Mouse (Mus musculus) bone marrow, adult 2 months (tissue): ENCODE measurements around the gene Ms4a10. TPM values are rescaled to one million over a fixed set of nuclear protein-coding genes. Genes with fewer than 3 reads are reported as not detected.

Experiments used
- H3K27ac ChIP-seq: fragments of 200-500 bp; 2 replicates; pipeline ENCODE4 v1.5.1; 2012; ENCODE audit warnings: low read depth, mild to moderate bottlenecking, control low read depth, inconsistent platforms, low read length; ENCODE audit not compliant: control insufficient read depth, poor library complexity, insufficient read depth
- H3K4me1 ChIP-seq: fragments of 200-500 bp; 2 replicates; pipeline ENCODE4 v1.6.1; 2011; ENCODE audit warnings: low read length; ENCODE audit not compliant: control insufficient read depth, insufficient read depth
- H3K4me3 ChIP-seq: fragments of 200-500 bp; replicated peaks from 2 replicates; pipeline ENCODE3; 2011; ENCODE audit warnings: mild to moderate bottlenecking, low read depth, low read length, control low read depth; ENCODE audit not compliant: control insufficient read depth
- CTCF ChIP-seq: fragments of 200-500 bp; IDR thresholded peaks from 2 replicates; pipeline ENCODE4 v1.5.1; 2011; ENCODE audit warnings: low read length, control low read depth; ENCODE audit not compliant: control insufficient read depth, insufficient read depth
- POLR2A ChIP-seq: fragments of 200-500 bp; IDR thresholded peaks from 2 replicates; pipeline ENCODE4 v1.6.1; 2011; ENCODE audit warnings: low read depth, mild to moderate bottlenecking, control low read depth, low read length, borderline replicate concordance; ENCODE audit not compliant: control insufficient read depth
- WGBS: fragments of 180-500 bp; shearing (Covaris S2); methylation state at CpG from one replicate; pipeline ENCODE4 v1.1.7; 2018; 5-methylcytosine and 5-hydroxymethylcytosine counted together
- polyA plus RNA-seq: library from polyadenylated mRNA; stranded (reverse); fragments of >200 nt; gene quantifications from 2 replicates; pipeline ENCODE4 v1.2.4, GENCODE M21; 2011; ENCODE audit warnings: low replicate concordance; ENCODE audit not compliant: missing spikeins, insufficient read depth, insufficient read length

Gene Ms4a10
- polyA plus RNA-seq, 1 experiment = not detected

DNA sequence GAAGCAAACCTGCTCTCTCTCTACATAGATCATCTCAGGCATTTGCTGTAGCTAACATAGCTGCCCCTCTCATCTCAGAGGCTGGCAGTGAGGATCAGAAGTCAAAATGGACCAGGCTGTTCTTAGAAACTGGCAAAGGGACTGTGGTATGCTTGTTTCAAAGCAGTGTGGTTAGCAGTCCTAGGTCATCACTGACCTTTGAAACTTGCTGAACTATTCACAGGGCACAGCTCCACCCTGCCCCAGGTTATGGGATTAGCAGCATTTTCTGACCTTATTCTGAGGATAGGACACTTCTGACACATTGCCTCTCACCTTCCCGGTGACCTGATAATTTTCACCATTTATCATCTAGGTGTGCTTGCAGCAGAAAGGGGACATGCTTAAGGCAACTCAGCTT is 14.1 kb upstream of the Ms4a10 start:
- H3K27ac ChIP-seq = no peak overlapping the region
- WGBS = 84% methylated on average over 1 of the region's 1 CpGs
- no peak for TF ChIP-seq CTCF
- no peak for TF ChIP-seq POLR2A
- no peak overlapping the region for H3K4me3 ChIP-seq
- H3K4me1 ChIP-seq = no peaks in the 10 kb centered on the region

- TF ChIP-seq POLR2A (no peak), CTCF (no peak)
- WGBS = 90% methylated on average over 4 of the region's 4 CpGs
- Histone ChIP-seq H3K4me1 (peaks cover 2% of the 10 kb centered on the region; the same call in 1 of the 2 replicates), H3K4me3 (no peak overlapping the region), H3K27ac (no peak overlapping the region)
Observed at GRCm38 (mm10) chr19:10985889-10986288, 11.4 kb upstream of the Ms4a10 start.

DNA sequence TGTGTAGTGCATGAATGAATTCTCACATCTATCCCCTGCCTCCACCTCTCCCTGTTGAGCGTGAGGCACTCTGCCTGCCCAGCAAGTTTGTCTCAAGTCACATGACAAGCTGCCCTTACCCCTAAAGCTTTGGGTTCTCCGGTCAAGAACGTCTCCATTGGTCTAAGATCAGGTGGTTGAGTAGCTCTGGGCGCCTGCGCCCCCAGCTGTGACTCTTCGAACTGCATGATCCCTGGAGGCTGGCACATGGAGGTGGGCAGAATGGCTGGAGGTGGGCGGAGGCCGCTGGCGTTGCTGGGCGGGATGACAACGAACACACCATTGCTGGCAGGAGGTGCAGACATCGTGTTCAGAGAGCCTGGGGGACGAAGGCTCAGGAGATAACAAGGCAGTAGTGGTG is 10.1 kb upstream of the Ms4a10 start:
- 83% methylated on average over 13 of the region's 13 CpGs for WGBS
- TF ChIP-seq POLR2A (no peak), CTCF (no peak)
- H3K27ac ChIP-seq = no peak overlapping the region
- H3K4me3 ChIP-seq = no peak overlapping the region
- H3K4me1 ChIP-seq = peaks cover 6% of the 10 kb centered on the region; the same call in 1 of the 2 replicates

DNA sequence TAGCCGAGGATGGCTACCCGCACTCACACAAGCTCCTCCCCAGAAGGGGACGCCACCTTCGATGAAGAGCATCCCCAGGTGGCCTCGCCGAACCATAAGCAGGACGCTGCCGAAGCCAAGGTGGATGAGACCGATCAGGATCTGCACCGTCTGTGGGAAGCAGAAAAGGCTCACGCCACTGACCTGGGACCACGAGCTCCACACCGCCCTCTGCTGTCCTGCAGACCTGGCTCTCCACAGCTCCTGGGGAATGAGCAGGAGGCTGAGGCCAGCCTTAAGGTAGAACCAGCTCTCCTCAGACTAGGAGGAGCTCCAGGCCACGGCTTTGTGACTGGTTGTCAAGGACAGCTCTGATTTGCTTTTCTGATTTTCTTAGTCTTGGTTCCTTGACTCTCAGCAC is 8.7 kb upstream of the Ms4a10 start:
- peaks cover 6% of the 10 kb centered on the region; the same call in 1 of the 2 replicates for H3K4me1 ChIP-seq
- WGBS = 37% methylated on average over 14 of the region's 14 CpGs
- TF ChIP-seq POLR2A = no peak
- TF ChIP-seq CTCF = peak; percentile 74
- H3K4me3 ChIP-seq = no peak overlapping the region
- no peak overlapping the region for H3K27ac ChIP-seq

- H3K27ac ChIP-seq = peak overlapping the region; percentile 54
- peaks cover 6% of the 10 kb centered on the region; the same call in 1 of the 2 replicates for H3K4me1 ChIP-seq
- 45% methylated on average over 5 of the region's 5 CpGs for WGBS
- TF ChIP-seq CTCF (no peak), POLR2A (no peak)
- peak overlapping the region; percentile 61 for H3K4me3 ChIP-seq
Observed at GRCm38 (mm10) chr19:10980210-10980609, 5.7 kb upstream of the Ms4a10 start.

DNA sequence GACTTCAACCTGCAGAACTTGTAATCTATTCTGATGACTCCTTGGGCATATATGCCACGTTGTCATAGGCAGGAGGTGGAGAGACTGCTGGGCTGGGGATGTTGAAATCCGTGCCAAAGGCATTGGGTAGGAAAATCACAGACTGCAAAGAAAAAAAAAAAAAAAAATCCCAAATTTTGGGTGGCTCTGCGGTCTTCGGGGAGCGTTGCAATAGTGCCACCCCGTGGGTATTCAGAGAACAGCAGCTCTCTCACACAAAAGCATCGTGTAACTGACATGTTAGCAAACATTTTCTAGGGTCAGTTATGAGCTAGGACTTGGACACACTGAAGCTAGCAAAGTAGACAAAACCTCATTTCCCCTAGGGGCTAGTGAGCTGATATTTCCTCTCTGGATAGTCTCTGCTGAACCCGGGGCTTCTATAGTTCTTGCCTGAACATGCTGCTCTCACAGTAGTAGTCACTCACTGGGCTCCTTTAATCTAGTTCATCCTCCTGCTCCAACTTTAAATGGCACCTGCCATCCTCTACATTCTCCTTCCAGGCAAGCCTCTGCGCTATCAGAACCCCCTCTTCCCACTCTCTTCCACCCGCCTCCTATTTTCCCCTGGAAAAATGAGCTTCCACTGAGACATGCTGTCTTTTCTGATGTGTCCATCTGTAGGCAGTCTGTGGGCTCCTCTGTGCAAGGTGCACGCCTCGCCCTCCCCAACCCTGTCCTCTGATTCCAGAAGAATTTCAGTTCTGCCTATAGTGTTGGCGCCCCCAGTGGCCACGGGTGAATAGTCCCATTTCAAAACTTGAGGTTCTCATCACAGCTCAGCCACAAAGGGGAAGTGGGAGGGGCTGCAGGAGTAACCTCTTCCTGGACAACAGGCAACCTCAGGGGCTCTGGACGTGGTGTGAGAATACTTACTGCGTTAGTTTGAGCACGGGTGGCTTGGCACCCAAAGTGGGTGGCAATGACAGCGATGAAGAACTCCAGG is 5.0 kb upstream of the Ms4a10 start:
- Histone ChIP-seq H3K4me1 (peaks cover 6% of the 10 kb centered on the region; the same call in 1 of the 2 replicates), H3K27ac (peak overlapping the region; percentile 54), H3K4me3 (peak overlapping the region; percentile 61)
- no peak for TF ChIP-seq POLR2A
- TF ChIP-seq CTCF = peak; percentile 83
- WGBS = 3% methylated on average over 18 of the region's 18 CpGs

DNA sequence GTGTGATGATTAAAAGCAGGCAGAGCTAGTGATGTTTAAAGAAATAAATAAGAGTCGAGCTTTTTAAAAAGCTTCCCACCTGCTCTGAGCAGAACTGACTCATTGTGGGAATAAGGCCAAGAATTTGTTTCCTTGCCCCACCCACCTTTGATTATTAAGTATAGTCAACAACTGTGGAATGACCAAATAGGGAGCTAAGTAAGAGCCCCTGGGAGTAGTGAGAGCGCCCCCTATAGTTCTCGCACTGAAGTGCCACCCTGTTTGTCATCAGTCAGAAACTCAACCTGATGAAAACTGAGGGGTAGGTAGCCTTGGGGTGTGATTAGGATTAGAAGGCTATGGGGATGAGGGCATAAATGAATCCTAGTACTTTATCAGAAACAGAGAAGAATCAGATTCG is 1.8 kb upstream of the Ms4a10 start:
- peaks cover 4% of the 10 kb centered on the region; the same call in 1 of the 2 replicates for H3K4me1 ChIP-seq
- TF ChIP-seq CTCF (0 out of 2 replicates have a peak, but pooled peaks have one; percentile 31), POLR2A (no peak)
- WGBS = 38% methylated on average over 4 of the region's 4 CpGs
- H3K4me3 ChIP-seq = no peak overlapping the region
- no peak overlapping the region for H3K27ac ChIP-seq

- 69% methylated on average over 2 of the region's 2 CpGs for WGBS
- no peak overlapping the region for H3K4me3 ChIP-seq
- TF ChIP-seq POLR2A = no peak
- TF ChIP-seq CTCF = no peak
- H3K4me1 ChIP-seq = peaks cover under 1% of the 10 kb centered on the region; the same call in 1 of the 2 replicates
- H3K27ac ChIP-seq = no peak overlapping the region
Observed at GRCm38 (mm10) chr19:10975187-10975586, 717 bp upstream of the Ms4a10 start.

- no peak overlapping the region for H3K4me3 ChIP-seq
- 84% methylated on average over 2 of the region's 2 CpGs for WGBS
Observed at GRCm38 (mm10) chr19:10973187-10973586, 1.3 kb downstream of the Ms4a10 start.

More at GRCm38 (mm10) chr19:10973187-10973586, 1.3 kb downstream of the Ms4a10 start:
- no peak overlapping the region for H3K27ac ChIP-seq
- H3K4me1 ChIP-seq = no peaks in the 10 kb centered on the region
- TF ChIP-seq POLR2A (no peak), CTCF (no peak)
